ENCODE assay signal across 9 mouse cellular contexts in genomic region chr4:103775712-103776111, GRCm38 (mm10).
"Had no signal": no experiment of that assay in that cellular context is flagged by ENCODE, and none has a peak within 500 bp of the region (broad histone marks: within the 10 kb centered on the region; RNA-seq: fewer than 3 reads in every experiment).

No protein-coding gene starts in this region.

- ATAC-seq: liver, postnatal 0 days; lung, postnatal 0 days; midbrain, embryonic 16.5 days had no signal

- DNase-seq: kidney, postnatal 10 days; kidney, postnatal 4 days; liver; liver, embryonic 13.5 days; liver, postnatal 0 days; retina, postnatal 1 day; thymus, postnatal 36 days had no signal
